24 mouse cellular contexts compared by ENCODE assay signal in the genomic region with DNA sequence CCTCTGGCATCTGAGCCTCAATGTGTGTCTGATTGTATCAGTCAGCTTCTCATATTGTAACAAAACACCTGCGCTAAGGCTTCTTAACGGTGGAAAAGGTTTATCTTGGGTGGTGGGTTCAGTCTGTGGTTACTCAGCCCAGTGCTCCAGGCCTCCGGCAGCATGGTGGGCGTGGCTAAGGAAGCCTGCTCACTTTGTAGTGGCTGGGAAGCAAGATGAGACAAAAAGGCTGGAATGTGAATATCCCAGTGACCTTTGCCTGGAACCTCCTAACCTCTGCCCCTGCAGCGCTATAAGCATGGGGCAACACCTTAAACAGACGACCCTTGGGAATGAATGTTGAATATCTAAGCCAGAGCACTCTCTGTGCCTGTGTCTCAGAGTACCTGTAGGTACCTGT.
"Had no signal": no experiment of that assay in that cellular context is flagged by ENCODE, and none has a peak within 500 bp of the region (broad histone marks: within the 10 kb centered on the region; RNA-seq: fewer than 3 reads in every experiment).

No protein-coding gene starts in this region.

- H3K27me3 ChIP-seq: kidney, embryonic 15.5 days; limb, embryonic 13.5 days; liver, embryonic 12.5 days; liver, embryonic 15.5 days; lung, embryonic 15.5 days; midbrain, embryonic 12.5 days; midbrain, embryonic 15.5 days; neural tube, embryonic 13.5 days had no signal

- H3K4me3 ChIP-seq: kidney, embryonic 15.5 days; limb, embryonic 10.5 days; limb, embryonic 13.5 days; liver, embryonic 12.5 days; liver, embryonic 15.5 days; lung, embryonic 15.5 days; midbrain, embryonic 12.5 days; midbrain, embryonic 15.5 days; myocyte; neural tube, embryonic 13.5 days had no signal

- H3K9me3 ChIP-seq: kidney, embryonic 15.5 days; limb, embryonic 10.5 days; limb, embryonic 13.5 days; liver, embryonic 12.5 days; liver, embryonic 15.5 days; lung, embryonic 15.5 days; midbrain, embryonic 12.5 days; midbrain, embryonic 15.5 days; neural tube, embryonic 13.5 days had no signal

- H3K4me1 ChIP-seq: kidney, embryonic 15.5 days; limb, embryonic 13.5 days; liver, embryonic 12.5 days; liver, embryonic 15.5 days; lung, embryonic 15.5 days; midbrain, embryonic 15.5 days; neural tube, embryonic 13.5 days had no signal

- H3K9ac ChIP-seq: kidney, embryonic 15.5 days; limb, embryonic 13.5 days; liver, embryonic 12.5 days; liver, embryonic 15.5 days; lung, embryonic 15.5 days; midbrain, embryonic 12.5 days; midbrain, embryonic 15.5 days; neural tube, embryonic 13.5 days had no signal

- H3K27ac ChIP-seq: kidney, embryonic 15.5 days; limb, embryonic 10.5 days; limb, embryonic 13.5 days; liver, embryonic 12.5 days; liver, embryonic 15.5 days; lung, embryonic 15.5 days; midbrain, embryonic 12.5 days; midbrain, embryonic 15.5 days; neural tube, embryonic 13.5 days; stomach, postnatal 0 days had no signal

- DNase-seq: kidney, adult 11 months; kidney, adult 8-10 months; kidney, postnatal 10 days; kidney, postnatal 36 days; layer of hippocampus, postnatal 36 days; liver; lung, adult 18-20 months; lung, postnatal 14 days; lung, postnatal 4 days; retina, postnatal 1 day; right cerebral cortex, postnatal 25 days; thymus, adult 18-20 months; thymus, postnatal 4 days had no signal

- H3K36me3 ChIP-seq: kidney, embryonic 15.5 days; limb, embryonic 10.5 days; limb, embryonic 13.5 days; liver, embryonic 12.5 days; liver, embryonic 15.5 days; lung, embryonic 15.5 days; midbrain, embryonic 12.5 days; midbrain, embryonic 15.5 days; neural tube, embryonic 13.5 days had no signal
